Mouse (Mus musculus): ENCODE results near the gene 9630041A04Rik.

- TF ChIP-seq GATA1 (IDR thresholded peaks at IDR 0.05; ENCODE audit: borderline replicate concordance, low read length) = no peak
- TF ChIP-seq FLI1 (IDR thresholded peaks at IDR 0.05; ENCODE audit: low read length) = no peak
Measured at GRCm38 (mm10) chr9:101971806-101972205, 110.2 kb downstream of the 9630041A04Rik start.

All from megakaryocyte, embryonic 14.5 days (primary cell).